Mouse (Mus musculus): Measurements from ENCODE around the gene 4930452B06Rik. TPM values are rescaled to one million over a fixed set of nuclear protein-coding genes. Genes with fewer than 3 reads are reported as not detected.
A peak's percentile ranks its signal among the peaks of the same experiment; 100 is the strongest.
"Not testable (repeated sequence)": the region's sequence is repeated elsewhere in the genome, so short reads cannot be mapped to it uniquely, and the experiment has no call there.

Gene 4930452B06Rik
- total RNA-seq (2021) = 1 to 10 TPM; 7.9 to 8.1 TPM

DNA sequence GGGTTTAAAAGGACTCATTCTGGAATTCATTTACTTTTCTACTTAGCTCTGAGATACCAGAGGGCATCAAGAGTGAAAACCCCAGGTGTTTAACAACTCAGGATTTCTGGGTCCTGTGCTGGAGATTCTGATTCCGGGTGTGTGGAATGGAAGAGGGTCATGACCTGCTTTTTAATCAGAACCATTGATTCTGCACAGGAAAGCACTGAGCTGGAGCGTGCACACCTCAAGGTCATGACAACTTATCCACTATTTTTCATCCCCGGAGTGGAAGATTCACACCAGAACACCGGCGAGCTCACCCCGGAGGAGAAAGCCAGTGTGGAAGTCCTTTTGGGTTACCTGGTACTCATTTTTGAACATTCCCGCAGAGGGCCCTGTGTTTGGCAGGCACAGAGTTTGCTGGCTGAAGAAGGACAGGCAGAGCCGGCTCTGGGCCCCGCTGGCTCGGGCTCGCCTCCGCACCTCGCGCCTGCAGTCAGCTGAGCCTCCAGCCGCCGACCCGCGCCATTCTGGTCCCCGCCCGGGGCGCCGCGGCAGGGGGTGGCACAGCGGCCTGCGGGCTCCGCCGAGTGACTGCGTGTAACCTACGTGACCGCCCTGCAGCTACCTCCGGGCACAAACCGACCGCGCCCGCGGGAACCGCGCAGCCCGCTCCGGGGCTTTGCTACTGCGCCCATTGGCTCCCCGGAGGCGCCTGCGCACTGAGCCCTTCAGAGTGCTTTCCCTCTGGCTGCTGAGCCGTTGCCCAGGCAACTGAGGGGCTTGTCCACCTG is at the start of gene 4930452B06Rik:
Gene 4930452B06Rik, minus strand, starts transcription at position 605 of the 776 bp plus-strand sequence.
- peak; percentile 85 to 86 for DNase-seq
- intact Hi-C loops (cut with DNase I) = no loop called here

DNA sequence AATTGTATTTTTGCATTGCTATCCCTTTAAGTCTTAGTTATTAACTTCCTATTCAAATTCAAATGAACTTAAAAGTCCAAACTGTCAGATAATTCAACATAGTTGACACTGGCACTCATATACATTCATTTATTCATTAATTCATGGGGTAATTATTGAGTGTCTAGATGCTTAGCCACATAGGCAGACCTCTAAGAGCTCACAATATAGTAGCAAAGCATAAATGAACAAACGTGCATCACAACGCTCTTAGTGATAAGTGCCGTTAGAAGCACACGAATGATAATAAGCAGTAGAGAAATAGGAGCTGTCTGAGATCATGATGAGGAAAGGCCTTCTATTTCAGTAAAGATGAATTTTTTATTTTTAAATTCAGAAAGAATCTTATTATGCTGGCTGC is 46.6 kb upstream of the 4930452B06Rik start:
- no peak for DNase-seq
- intact Hi-C loops (cut with DNase I) = no loop called here

DNA sequence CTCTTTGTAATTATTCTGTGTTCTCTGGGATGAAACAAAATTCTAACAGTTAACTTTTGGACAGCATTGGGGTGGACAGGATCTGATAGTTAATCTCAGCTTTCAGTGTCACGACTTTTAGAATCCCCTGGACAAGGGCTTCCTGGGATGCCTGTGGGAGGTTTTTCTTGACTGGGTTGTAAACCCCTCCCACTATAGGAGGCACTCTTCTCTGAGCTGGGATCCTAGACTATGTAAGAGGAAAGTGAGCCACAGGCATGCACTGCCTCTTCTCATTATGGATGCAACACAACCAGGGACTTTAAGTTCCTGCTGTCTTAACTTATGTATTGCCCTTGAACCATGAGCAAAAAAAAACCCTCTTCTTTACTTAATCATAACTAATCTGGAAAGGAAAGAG is 23.4 kb upstream of the 4930452B06Rik start:
- DNase-seq = no peak
- intact Hi-C loops (cut with DNase I) = no loop called here

DNA sequence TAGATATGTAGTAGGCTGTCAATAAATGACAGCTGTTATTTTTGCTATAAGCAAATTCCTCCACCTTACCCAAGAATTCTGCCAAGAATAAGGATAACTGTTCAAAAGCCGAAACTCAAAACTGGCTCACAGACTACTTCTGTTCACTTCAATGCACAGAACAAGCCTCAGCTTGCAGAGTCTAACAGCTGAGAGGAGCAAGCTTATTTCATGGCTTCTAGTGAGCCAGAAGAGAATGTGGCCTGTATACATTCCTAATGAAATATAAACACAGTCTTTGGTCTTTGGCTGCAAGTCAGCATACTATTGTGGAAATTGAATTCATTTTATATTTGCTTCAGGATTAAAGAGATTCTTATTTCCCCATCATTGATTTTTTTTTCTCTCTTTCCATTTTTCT is 22.4 kb upstream of the 4930452B06Rik start:
- intact Hi-C loops (cut with DNase I) = no loop called here
- DNase-seq = no peak

DNA sequence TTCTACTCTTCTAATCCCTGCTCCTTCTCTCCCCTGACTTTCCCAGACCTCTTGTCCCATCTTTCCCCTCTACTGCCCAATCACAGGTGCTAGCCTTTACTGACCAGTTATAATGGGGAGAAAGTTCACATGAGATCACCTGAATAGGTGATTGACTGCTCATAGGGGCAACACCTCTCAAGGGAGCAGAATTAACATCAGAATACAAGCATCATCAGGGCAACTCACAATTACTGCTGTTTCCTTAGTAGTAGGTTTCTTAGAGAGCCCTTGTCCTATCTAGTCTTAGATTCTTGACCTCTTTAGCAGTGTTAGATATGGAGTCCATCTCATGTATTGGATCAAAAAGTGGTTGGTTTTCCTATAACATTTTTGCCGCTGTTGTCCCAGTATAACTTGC is 20.1 kb upstream of the 4930452B06Rik start:
- intact Hi-C loops (cut with DNase I) = no loop called here

DNA sequence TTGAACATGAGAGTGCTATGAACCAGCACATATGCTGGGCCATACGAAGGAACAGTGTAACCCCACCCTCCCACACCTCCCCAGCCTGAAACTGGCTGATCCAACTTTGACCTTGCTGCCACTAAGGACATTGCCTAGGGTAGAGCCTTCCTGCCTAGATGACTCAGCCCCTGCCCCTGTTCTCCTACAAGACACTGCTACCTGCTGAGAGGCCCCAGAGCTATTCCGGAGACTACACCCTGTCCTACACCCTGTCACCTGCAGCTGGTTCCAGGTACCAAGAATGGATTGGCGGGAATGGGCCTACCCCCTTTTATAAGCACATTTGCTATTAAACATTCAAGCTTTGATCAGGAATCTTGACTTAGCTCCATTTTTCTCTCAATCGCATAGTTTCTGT is 13.9 kb upstream of the 4930452B06Rik start:
- DNase-seq = no peak
- intact Hi-C loops (cut with DNase I) = no loop called here

More for the DNA sequence above, 20.1 kb upstream of the 4930452B06Rik start:
- no peak for DNase-seq

DNA sequence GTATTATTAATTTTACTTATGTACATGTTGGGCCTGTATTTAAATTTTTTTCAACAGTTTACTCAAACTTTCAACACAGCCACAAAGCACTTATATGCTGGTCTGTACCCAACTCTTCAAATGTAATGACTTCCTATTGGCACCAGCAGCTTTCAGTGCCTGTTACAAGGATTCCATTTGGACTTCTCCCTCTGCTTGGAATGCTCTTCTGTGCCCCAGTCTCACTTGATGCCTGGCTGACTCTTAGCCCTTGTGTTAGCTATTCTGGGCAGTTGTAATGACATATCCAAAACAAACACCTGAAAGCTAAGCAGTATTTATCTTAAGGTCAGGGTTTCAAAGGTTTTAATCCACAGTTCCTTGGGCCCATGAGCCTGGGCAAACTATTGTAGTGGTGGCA is 5.7 kb downstream of the 4930452B06Rik start:
- DNase-seq = no peak
- intact Hi-C loops (cut with DNase I) = no loop called here

DNA sequence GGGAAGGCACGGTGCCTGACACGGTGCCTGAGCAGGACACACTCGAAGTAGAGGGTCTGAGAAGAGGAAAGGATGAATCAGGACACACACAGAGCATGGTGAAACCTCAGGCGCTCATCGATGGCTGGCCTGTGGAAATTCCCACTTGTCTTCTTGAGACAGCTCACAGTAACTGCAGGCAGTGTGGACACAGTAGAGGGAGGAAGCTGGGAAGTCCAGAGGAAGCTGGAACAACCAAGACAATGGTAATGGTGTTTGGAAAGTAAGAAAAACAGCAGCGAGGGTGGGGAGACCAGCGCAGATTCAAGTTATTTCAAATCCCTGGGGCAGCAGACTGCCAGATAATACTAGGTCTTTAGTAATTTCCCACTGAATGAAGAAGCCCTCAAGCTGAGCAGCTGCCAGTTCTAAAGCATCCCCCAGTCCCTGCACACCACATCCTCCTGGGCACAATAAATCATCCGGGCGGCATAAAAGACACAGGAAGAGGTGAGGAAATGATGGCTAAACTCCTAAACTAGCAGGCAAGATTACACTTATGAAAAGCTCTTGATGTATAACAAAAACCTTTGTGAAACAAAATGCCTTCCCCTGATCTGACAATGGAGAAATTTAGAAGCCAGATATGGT is 24.3 kb downstream of the 4930452B06Rik start:
- intact Hi-C loops (cut with DNase I) = no loop called here
- DNase-seq = peak; percentile 15 to 18

DNA sequence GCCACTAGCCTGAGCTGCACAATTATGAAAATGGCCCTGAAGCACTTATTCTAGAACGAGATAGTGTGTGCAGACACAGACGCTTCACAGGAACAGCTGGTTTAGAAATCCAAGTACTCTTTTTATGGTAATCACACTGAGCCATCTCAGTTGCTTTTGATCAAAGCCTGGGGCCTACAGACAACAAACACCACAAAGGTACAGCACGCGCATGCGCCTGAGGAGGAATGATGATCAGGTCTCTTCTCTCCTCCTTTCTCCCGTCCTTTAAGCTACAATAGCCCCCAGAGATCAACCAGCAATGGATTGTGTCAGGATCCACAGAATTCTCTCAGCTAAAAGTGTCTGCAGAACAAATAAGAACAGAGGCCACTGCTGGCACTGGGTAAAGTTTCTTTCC is 33.8 kb downstream of the 4930452B06Rik start:
- intact Hi-C loops (cut with DNase I) = no loop called here
- DNase-seq = no peak

DNA sequence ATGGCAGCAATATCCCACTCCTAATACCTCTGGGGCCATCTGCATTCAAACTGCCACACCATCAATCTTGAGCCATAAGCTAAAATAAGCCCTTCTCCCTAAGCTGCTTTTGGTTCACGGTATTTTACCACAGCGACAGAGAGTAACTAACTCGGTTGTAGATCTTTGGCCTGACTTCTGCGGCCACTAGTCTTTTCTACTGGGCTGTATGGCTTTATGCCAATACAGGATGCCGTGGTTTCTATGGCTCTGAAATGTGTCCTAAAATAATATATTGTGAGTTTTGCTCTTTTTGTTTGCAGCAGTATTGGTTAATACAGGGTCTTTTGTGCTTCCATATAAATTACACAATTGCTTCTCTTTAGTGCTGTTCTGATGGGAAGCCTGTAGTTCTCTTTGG is 37.6 kb downstream of the 4930452B06Rik start:
- intact Hi-C loops (cut with DNase I) = no loop called here
- DNase-seq = no peak

DNA sequence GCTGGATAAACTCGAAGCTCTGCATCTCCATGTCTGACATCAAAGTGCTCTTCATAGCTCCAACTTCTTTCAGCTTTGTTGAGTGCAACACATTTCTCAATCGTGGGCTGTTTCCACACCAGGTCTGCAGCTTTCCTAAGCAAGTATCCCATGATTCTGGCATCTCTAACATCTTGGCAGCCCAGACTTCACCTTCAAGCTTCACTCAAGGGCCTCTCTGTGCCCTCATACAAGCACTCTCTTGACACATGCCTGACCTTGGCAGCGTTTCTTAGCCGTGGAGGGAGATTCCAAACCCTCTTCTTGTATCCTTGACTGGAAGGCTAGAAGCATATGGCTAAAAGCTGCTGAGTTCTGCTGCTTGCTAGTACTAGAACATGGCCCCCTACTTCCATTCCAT is 38.6 kb downstream of the 4930452B06Rik start:
- DNase-seq = no peak
- intact Hi-C loops (cut with DNase I) = no loop called here

DNA sequence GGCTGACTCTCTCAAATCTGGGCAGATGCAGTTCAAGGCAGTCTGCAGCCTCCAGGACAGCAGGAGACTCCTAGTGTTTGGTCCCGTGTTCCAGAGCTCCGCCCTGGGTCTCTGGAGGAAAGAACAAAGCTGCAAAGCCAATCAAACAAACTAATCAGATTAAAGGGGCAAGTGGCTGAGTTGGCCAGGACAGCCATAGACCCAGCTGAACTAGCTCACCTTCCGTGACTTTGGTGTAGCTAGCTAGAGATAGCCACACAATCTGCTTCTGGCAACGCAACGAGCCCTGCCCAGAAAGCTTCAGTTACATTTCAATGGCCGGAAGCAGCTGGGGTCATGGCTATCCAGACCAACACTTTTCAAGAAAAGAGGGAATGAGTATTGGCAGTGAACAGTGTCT is 44.9 kb downstream of the 4930452B06Rik start:
- intact Hi-C loops (cut with DNase I) = loop anchor here (5.0 kb wide), 1 partner anchor 311 kb away; no protein-coding TSS in a partner anchor
- peak; percentile 29 to 51 for DNase-seq

DNA sequence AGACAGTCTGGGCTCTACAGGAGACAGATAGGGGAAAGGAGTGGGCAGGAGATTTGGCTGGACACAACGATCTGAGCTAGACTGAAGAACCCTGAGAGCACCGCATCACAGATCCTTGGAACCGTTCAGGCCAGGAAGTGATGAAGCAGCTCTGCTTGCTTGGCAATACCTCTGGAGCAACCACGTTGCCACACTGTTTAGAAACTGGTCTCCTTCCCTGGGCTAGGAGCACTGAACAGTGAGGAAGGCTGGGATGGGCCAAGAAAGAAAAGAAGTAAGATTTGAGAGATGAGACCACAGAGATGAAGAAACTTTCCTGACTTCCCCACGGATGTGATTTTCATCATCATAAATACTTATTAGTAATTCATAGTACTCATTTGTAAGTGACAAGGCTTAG is 45.5 kb downstream of the 4930452B06Rik start:
- no peak for DNase-seq
- intact Hi-C loops (cut with DNase I) = loop anchor here (5.0 kb wide), 1 partner anchor 312 kb away; no protein-coding TSS in a partner anchor

DNA sequence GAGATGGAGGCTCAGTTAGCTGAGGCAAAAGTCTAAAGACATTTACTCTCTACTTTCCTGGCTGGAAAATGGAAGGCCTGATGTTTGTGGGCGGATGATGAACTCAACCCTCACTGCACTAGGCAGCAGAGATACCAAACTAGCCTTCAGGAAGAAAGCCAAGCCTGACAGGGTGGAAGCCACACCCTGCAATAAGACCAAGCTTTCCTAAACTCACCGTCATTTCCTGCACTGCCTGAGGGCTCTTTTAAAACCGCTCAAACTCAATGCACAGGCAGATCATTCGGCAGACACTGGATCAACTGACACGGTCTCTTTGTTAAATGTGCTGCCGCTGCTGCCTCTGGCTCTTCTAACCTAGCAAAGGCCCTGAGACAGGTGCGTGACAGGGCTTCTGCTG is 50.4 kb downstream of the 4930452B06Rik start:
- intact Hi-C loops (cut with DNase I) = loop anchor here (10.0 kb wide), 1 partner anchor 169 kb away; no protein-coding TSS in a partner anchor
- peak; percentile 29 to 30 for DNase-seq

DNA sequence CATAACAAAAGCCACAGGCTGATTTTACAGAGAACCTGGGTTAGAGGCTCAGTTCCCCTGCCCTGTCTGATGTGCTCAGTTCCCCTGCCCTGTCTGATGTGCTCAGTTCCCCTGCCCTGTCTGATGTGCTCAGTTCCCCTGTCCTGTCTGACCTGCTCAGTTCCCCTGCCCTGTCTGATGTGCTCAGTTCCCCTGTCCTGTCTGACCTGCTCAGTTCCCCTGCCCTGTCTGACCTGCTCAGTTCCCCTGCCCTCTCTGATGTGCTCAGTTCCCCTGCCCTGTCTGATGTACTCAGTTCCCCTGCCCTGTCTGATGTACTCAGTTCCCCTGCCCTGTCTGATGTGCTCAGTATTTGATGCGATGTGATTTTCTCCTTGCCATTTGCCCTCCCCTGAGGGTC is 51.6 kb downstream of the 4930452B06Rik start:
- DNase-seq = not testable (repeated sequence)
- intact Hi-C loops (cut with DNase I) = loop anchor here (10.0 kb wide), 1 partner anchor 170 kb away; no protein-coding TSS in a partner anchor

DNA sequence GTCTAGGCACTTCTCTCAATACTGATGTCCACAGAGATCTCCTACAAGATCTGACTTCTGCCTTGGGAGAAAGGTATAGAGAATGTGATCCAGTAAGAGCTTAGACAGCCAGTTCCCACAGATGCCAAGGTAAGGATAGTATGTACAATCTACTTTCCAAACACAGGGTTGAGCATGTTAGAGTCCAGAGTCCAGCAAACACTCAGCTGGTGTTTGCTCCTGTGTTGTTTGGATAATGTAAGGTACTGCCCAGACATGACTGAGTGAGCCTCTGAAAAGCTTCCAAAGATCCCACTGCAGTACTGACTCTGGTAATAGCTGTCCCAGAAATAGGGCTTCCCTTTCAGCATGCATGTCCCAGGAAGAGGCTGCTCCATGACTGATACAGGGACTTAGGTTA is 54.0 kb downstream of the 4930452B06Rik start:
- intact Hi-C loops (cut with DNase I) = loop anchor here (10.0 kb wide), 1 partner anchor 173 kb away; no protein-coding TSS in a partner anchor
- DNase-seq = no peak

DNA sequence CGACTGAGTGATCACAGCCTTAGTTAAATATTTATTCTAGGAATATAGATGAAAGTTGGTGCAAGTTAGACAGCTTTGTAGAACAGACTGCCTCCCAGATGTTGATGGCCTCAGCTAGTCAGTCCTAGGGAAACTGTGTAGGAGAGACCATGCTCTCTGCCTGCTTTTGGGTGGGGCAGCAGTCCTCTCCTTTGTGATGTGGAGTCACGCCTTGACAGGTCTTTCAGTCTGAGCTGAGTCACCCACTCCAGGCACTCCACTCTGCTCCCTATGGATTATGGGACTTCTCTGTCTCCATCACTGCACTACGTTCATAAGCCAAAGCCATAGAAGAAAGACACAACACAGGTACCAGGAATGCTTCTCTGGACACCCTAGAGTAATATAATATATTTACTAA is 55.9 kb downstream of the 4930452B06Rik start:
- no peak for DNase-seq
- intact Hi-C loops (cut with DNase I) = loop anchor here (10.0 kb wide), 1 partner anchor 175 kb away; no protein-coding TSS in a partner anchor

DNA sequence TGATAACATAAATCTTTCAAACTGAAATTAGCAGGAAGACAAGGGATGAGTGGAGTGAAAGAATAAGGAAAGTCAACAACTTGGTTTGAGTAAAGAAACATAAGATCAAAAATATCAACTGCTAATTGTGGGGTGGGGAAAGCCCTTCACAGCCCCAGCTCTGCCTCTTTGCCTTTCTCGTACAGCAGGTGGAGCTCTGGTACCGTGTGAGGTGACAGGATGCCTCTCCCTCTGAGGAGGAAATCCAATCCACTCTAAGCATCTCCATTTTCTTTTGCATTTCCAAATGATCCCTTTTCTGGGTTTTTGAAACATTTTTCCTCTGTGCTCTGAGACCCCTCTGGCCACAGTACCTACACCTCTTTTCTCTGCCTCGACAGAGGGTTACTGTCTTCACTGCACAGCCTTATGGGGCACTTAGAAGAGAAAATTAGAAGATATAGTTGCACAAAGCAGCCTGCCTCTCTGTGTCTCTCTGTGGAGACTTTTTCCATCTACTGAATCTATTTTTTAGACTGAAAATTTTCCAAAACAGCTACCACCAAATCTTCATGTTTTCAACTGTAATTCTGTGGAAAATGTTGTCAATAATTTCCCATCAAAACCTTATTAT is 57.4 kb downstream of the 4930452B06Rik start:
- peak; percentile 69 to 83 for DNase-seq
- intact Hi-C loops (cut with DNase I) = loop anchor here (5.0 to 10.0 kb wide), 4 partner anchors 131 to 784 kb away; no protein-coding TSS in a partner anchor

DNA sequence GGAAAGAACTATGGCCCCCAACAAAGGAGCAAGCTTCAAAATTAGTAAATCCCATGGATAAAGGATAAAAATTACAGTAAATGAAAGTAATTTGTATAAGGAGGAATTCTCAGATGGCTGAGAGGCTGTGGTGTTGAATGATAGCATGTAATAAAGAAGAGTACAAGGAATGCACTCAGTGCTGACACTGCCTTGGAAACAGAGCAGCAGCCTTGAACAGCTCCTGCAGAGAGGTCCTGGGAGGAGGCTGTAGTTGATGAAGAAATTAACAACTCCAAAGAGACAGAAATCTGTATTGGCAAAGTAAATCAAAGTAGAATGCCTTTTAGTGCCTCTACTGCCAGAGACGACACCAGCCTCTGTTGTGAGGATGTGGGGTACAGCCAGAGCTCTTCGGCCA is 61.1 kb downstream of the 4930452B06Rik start:
- no peak for DNase-seq
- intact Hi-C loops (cut with DNase I) = loop anchor here (5.0 to 10.0 kb wide), 4 partner anchors 128 to 787 kb away; no protein-coding TSS in a partner anchor

DNA sequence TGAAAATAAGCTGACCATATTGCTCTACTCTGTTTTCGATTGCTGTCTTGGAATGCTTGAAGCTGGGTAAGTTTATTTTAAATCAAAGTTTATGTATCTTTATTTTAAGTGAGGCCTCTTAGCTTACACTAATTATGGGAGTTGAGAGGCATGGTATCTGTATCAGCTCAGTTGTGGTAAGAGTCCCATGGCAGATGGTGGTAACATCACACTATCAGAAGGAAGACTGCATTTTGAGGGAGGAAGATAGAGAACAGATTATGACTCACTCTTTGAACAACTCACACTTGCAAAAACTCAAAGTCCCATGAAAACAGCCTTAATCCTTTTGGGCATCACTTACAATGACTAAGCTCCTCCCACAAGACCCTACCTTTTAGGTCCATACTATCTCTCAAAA is 81.0 kb downstream of the 4930452B06Rik start:
- DNase-seq = no peak
- intact Hi-C loops (cut with DNase I) = no loop called here

DNA sequence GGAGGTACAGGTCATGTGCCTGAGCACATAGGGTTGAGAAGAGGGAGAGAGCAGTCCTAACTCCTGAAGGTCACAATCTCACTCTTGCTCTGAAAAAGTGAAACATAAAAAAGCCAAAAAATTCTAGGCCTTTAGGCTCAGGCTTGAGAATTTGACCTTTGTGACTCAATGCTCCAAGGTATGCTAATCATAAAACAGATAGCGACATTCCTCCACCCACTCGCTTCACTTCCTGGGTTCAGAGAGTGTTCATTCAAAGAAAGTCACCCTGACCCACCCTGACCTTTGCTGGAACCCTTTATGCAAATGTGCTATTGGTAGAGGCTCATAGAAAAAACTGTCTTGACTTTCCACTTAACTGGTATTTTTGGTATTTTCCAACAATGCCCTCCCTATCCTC is 115.0 kb downstream of the 4930452B06Rik start:
- DNase-seq; intact Hi-C loops (cut with DNase I): not testable (repeated sequence)

Data from heart, postnatal 10 days (tissue).